Mouse (Mus musculus) liver, embryonic 15.5 days (tissue): ENCODE measurements around the gene Tmem38b. TPM values are rescaled to one million over a fixed set of nuclear protein-coding genes. Genes with fewer than 3 reads are reported as not detected.

Experiments used
- ATAC-seq: fragments of 200-750 bp; cut with Nextera tagmentation; 2 replicates; pipeline ENCODE4 v1.8.0; 2017; ENCODE audit warnings: moderate number of reproducible peaks, mild to moderate bottlenecking, moderate library complexity; ENCODE audit not compliant: insufficient read depth
- H3K27ac ChIP-seq: fragments of 300-500 bp; sonication (generic); replicated peaks from 2 replicates; pipeline ENCODE4 v1.5.1; 2015; ENCODE audit warnings: mild to moderate bottlenecking, inconsistent platforms
- H3K27me3 ChIP-seq: fragments of 300-500 bp; sonication (generic); 2 replicates; pipeline ENCODE4 v1.6.1; 2015; ENCODE audit warnings: mild to moderate bottlenecking, inconsistent platforms
- H3K36me3 ChIP-seq: fragments of 300-500 bp; sonication (generic); replicated peaks from 2 replicates; pipeline ENCODE4 v1.6.1; 2015; ENCODE audit warnings: moderate library complexity, mild to moderate bottlenecking, inconsistent platforms
- H3K4me1 ChIP-seq: fragments of 300-500 bp; sonication (generic); replicated peaks from 2 replicates; pipeline ENCODE4 v1.6.1; 2015; ENCODE audit warnings: inconsistent platforms
- H3K4me2 ChIP-seq: fragments of 300-500 bp; sonication (generic); 2 replicates; pipeline ENCODE4 v1.6.1; 2015; ENCODE audit warnings: moderate library complexity, mild to moderate bottlenecking, inconsistent platforms
- H3K4me3 ChIP-seq: fragments of 300-500 bp; sonication (generic); replicated peaks from 2 replicates; pipeline ENCODE4 v1.5.1; 2015; ENCODE audit warnings: mild to moderate bottlenecking, inconsistent platforms
- H3K9ac ChIP-seq: fragments of 300-500 bp; sonication (generic); 2 replicates; pipeline ENCODE4 v1.6.1; 2015; ENCODE audit warnings: moderate library complexity, mild to moderate bottlenecking, inconsistent platforms
- H3K9me3 ChIP-seq: fragments of 300-500 bp; sonication (generic); replicated peaks from 2 replicates; pipeline ENCODE4 v1.6.1; 2016; ENCODE audit warnings: inconsistent platforms
- WGBS: fragments of 180-500 bp; shearing (Covaris S2); methylation state at CpG from one replicate; pipeline ENCODE4 v1.1.7; 2015; ENCODE audit warnings: mixed read lengths; ENCODE audit not compliant: insufficient replicate concordance; 5-methylcytosine and 5-hydroxymethylcytosine counted together
- polyA plus RNA-seq: library from polyadenylated mRNA; unstranded; fragments of >200 nt; fragmentation: Nextera tagmentation; extraction: Ambion mirVana; gene quantifications from 2 replicates; pipeline ENCODE4 v1.2.1, GENCODE M21; 2015

Gene Tmem38b
- polyA plus RNA-seq, 1 experiment from 2014 or later = 5.5 TPM

DNA sequence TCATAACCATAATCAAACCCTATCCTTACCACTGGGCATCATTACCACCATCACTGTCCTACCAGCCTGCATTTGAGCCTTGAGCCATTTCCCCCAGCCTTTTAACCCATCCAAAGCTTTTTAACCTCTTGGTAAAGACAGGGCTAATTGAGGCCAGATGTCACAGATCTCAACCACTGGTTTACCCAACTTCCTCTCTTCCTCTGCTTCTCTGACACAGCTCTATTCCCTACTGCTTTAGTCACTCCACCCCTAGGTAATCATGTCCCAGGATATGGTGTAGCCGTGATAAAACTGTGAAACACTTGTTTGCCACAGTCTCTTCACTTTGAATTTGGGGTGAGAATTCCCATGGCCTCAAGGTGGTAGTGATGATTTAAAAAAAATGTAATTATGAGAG lies 69.5 kb downstream of the Tmem38b start:
- Histone ChIP-seq H3K27me3 (no peaks in the 10 kb centered on the region), H3K36me3 (no peaks in the 10 kb centered on the region), H3K9me3 (no peaks in the 10 kb centered on the region), H3K4me3 (no peak overlapping the region), H3K9ac (no peak overlapping the region), H3K27ac (no peak overlapping the region), H3K4me1 (no peaks in the 10 kb centered on the region), H3K4me2 (no peak overlapping the region)
- 22% methylated on average over 1 of the region's 1 CpGs for WGBS
- no peak for ATAC-seq

DNA sequence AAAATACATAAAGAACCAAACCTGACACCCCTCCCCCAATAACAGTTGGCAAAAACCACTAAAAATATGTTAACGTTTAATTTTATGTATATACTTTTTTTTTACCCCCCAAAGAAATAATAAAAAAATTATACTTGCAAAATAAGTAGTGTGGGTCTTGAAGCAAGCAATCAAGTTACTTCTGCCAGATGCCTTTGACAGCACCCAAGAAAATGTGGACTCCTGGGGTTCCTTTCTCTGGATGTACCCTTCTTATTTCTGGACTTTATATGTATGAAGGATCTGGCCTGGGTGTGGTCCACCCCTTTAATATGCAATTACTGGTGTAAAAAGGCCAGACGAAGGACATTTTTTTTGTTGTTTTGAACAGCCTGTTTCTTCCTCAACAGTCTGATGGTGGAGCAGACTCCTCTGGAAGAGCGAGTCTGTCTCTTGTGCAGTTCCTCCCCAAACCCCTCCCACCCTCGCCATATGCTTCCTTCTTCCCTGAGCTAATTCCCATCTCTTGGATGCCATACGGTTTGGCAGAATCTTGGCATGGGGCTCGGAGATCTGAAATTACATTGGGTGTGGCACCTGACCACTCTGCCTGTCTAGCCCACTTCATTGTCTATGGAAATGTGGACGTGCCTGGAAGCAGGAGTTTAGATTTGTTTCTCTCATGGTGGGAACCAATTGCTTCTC lies 70.4 kb downstream of the Tmem38b start:
- Histone ChIP-seq H3K36me3 (no peaks in the 10 kb centered on the region), H3K27me3 (no peaks in the 10 kb centered on the region), H3K4me2 (no peak overlapping the region), H3K4me3 (no peak overlapping the region), H3K9ac (no peak overlapping the region), H3K27ac (no peak overlapping the region), H3K4me1 (no peaks in the 10 kb centered on the region), H3K9me3 (no peaks in the 10 kb centered on the region)
- WGBS = 60% methylated on average over 7 of the region's 7 CpGs
- ATAC-seq = no peak

DNA sequence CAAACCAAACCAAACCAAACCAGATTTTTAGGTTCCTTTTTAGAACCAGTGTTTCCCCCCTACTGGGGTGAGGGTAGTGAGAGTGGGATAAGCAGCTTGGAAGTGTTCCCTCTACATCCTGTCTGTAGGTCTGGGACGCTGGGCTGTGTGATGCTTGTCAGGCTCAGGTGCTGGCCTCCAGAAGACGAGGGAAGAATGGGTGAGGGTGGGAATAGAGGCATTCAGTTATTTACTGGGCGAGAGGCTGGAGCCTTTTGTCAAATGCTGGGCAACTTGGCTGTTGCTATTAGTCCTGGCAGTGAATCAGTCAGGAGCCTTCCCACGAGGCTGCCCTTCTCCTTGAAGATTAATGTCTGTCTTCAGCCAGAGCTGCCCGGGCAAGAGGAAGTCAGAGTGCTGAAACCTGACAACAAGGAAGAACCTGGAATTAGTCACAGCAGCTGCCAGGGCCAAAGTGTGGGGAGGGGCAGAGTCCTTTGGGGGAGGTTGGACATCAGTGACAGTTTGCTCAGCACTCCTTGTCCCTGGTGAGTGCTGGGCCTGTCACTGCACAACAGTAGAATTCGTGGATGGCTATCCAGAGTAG lies 74.6 kb downstream of the Tmem38b start:
- H3K27ac ChIP-seq = no peak overlapping the region
- no peaks in the 10 kb centered on the region for H3K4me1 ChIP-seq
- no peak for ATAC-seq
- no peak overlapping the region for H3K9ac ChIP-seq
- H3K4me3 ChIP-seq = no peak overlapping the region
- H3K36me3 ChIP-seq = no peaks in the 10 kb centered on the region
- 25% methylated on average over 6 of the region's 6 CpGs for WGBS
- H3K4me2 ChIP-seq = no peak overlapping the region
- no peaks in the 10 kb centered on the region for H3K27me3 ChIP-seq
- no peaks in the 10 kb centered on the region for H3K9me3 ChIP-seq

DNA sequence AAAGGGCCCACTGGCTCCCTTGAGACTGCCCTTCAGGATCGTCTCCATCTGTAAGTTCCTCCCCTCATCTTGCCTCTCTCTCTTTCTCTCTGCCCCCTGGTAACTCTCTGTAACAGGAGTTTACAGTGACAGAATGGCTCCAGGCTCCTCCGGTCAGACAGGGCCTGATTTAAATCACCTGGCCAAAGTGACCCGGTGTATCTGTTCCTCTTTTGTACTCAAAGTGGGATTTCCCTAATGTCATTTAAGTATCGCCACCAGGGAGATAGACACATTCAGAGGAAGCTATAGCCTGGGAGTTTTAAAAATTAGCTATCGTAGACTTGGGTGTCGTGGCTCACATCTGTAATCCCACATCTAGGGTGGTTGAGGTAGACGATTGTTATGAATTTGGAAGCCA lies 78.5 kb downstream of the Tmem38b start:
- ATAC-seq = no peak
- H3K9ac ChIP-seq = no peak overlapping the region
- no peak overlapping the region for H3K4me2 ChIP-seq
- no peaks in the 10 kb centered on the region for H3K27me3 ChIP-seq
- no peaks in the 10 kb centered on the region for H3K36me3 ChIP-seq
- WGBS = 67% methylated on average over 7 of the region's 7 CpGs
- no peak overlapping the region for H3K27ac ChIP-seq
- no peaks in the 10 kb centered on the region for H3K9me3 ChIP-seq
- no peak overlapping the region for H3K4me3 ChIP-seq
- H3K4me1 ChIP-seq = no peaks in the 10 kb centered on the region

DNA sequence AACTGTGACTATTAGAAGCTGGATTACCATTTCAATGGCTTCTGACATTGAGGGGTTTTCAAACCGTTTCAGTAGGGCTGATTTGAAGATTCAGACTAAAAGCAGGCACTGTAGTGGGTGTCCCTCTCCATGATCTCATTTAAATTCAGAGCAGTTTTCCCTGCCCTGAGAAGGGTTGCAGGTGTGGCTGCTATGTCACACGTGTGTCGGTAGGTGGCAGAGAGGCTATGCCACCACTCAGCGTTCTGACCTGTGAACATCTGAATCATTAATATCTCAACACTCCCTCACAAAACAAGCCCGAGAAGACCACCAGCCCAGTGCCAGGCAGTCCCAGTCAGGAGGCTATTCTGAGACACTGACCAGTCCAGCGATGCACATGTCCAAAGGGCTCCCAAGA lies 79.7 kb downstream of the Tmem38b start:
- no peak for ATAC-seq
- no peak overlapping the region for H3K9ac ChIP-seq
- H3K27ac ChIP-seq = no peak overlapping the region
- WGBS = 32% methylated on average over 6 of the region's 6 CpGs
- H3K36me3 ChIP-seq = no peaks in the 10 kb centered on the region
- H3K4me3 ChIP-seq = no peak overlapping the region
- H3K4me2 ChIP-seq = no peak overlapping the region
- H3K27me3 ChIP-seq = no peaks in the 10 kb centered on the region
- H3K4me1 ChIP-seq = no peaks in the 10 kb centered on the region
- no peaks in the 10 kb centered on the region for H3K9me3 ChIP-seq

DNA sequence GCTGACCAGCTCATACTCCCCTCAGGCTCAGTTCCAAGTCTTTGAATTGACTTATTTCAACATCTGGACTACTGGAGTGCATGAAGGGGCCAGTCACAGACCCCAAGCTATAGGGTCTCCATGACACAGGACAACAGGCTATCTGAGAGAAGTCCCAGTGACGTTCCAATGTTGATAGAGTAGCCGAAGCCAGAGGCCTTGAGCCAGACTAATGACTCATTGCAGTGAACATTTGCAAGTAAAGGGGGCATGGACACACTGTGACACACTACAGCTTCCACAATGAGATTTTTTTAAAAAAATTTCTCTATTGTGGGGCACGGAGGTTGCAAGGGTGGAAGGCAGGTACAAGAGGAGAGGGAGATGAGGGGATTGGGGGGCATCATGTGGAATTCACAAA lies 81.2 kb downstream of the Tmem38b start:
- no peak overlapping the region for H3K4me2 ChIP-seq
- no peak overlapping the region for H3K27ac ChIP-seq
- no peak for ATAC-seq
- WGBS = 59% methylated on average over 3 of the region's 3 CpGs
- H3K4me1 ChIP-seq = no peaks in the 10 kb centered on the region
- no peak overlapping the region for H3K4me3 ChIP-seq
- H3K9me3 ChIP-seq = no peaks in the 10 kb centered on the region
- H3K36me3 ChIP-seq = no peaks in the 10 kb centered on the region
- H3K9ac ChIP-seq = no peak overlapping the region
- H3K27me3 ChIP-seq = no peaks in the 10 kb centered on the region

Other genes with a start within 250 kb of the Tmem38b start
- gene Fsd1l, start 194.6 kb upstream of the Tmem38b start, polyA plus RNA-seq = 1.2 and 2.3 TPM in 2 replicates
- 2.6 and 3.1 TPM in 2 replicates for gene Fktn, start 112.0 kb upstream of the Tmem38b start, polyA plus RNA-seq
- gene Tal2, start 46.3 kb upstream of the Tmem38b start, polyA plus RNA-seq = not detected in 2 replicates